Mouse (Mus musculus): ENCODE results near the gene Crhr2.

DNA sequence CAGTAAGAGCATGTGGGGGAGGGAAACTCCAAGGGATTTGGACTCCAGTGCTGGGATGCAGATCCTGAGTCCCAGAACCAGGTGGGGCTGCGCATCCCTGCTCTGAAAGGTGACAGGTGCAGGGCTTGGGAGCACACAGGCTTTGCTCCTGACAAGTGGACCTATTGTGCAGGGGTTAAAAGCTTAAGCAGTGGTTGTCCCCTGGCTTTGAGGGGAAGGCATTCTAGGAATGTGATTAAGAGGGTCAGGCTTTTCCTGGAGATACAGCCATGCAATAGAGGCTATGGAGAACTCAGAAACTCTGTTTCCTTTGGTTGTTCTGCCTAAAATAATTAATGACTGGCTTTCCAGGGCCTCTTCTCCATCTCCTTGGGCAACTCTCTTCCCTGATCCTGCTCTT is 609 bp upstream of the Crhr2 start:
- TF ChIP-seq CTCF (IDR thresholded peaks at IDR 0.05; ENCODE audit: control insufficient read depth, insufficient read depth, insufficient read length) (no peak), CEBPB (IDR thresholded peaks at IDR 0.05; ENCODE audit: low read depth) (no peak), MYOG (IDR thresholded peaks at IDR 0.05; ENCODE audit: control insufficient read depth, extremely low read depth, insufficient read length) (no peak), MAX (IDR thresholded peaks at IDR 0.05) (no peak), FOSL1 (IDR thresholded peaks at IDR 0.05; ENCODE audit: insufficient read depth, low read length, poor library complexity, severe bottlenecking) (no peak)
